Mouse (Mus musculus): ENCODE results near the gene Cd1d1. TPM values are rescaled to one million over a fixed set of nuclear protein-coding genes. Genes with fewer than 3 reads are reported as not detected.

Gene Cd1d1
- 33.4 and 40.1 TPM in 2 replicates for polyA plus RNA-seq (2014; fragmentation: Nextera tagmentation; extraction: Ambion mirVana)

DNA sequence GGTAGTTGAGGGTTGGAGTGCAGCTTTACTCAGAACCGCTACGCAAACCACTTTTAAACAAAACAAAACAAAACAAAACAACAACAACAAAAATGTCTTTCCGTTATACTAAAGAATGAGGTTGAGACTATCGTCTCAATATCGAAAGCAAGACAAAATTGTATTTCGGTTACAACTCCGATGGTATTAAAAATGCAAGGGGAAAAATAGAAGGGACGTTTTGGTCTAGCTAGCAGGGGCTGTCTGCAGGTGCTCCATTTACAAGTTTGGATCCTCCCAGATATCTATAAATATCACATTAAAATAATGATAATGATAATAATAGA lies at the start of gene Cd1d1:
Gene Cd1d1 (minus strand): TSS at position 27 of the 326 bp plus-strand sequence.
- Histone ChIP-seq H3K9me3 (replicated peaks; ENCODE audit: control insufficient read depth, low read length) (no peaks in the 10 kb centered on the region), H3K4me1 (ENCODE audit: control insufficient read depth, insufficient read depth, low read length) (no peaks in the 10 kb centered on the region; the same call in 1 of the 2 replicates), H3K27ac (ENCODE audit: low read depth, low read length) (peak within 1 kb of the TSS; percentile 90), H3K27me3 (ENCODE audit: control insufficient read depth, insufficient read depth, low read length) (no peaks in the 10 kb centered on the region), H3K9ac (ENCODE audit: low read depth, low read length) (peak within 1 kb of the TSS; percentile 81), H3K4me2 (peak within 1 kb of the TSS; percentile 75), H3K4me3 (ENCODE audit: low read depth, low read length) (peak within 1 kb of the TSS; percentile 58), H3K36me3 (ENCODE audit: control insufficient read depth, insufficient read depth, low read length) (no peaks in the 10 kb centered on the region)
- no peak for ATAC-seq (replicated peaks; ENCODE audit: insufficient number of reproducible peaks, low FRiP score, low TSS enrichment)
- 40% methylated on average over 8 of the region's 8 CpGs for WGBS (ENCODE audit: insufficient replicate concordance)

DNA sequence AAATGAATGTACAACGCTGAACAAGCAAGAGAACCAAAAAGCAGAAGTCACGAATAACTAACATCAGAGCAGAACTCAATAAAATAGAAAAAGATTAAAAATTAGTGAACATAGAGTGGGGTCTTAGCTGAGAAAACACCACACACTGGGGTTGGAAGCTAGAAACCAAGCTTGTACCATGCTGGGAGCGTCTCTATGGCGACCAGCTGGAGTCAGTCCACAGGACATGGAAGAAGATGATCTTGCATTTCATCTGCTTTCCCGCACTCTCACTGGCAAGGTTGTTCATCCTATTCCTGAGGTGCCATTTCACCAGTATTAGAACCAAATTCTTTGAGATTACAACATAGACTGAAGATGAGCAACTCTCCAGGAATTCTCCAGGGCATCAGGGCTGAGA lies 48.6 kb upstream of the Cd1d1 start:
- H3K36me3 ChIP-seq (ENCODE audit: control insufficient read depth, insufficient read depth, low read length): no peaks in the 10 kb centered on the region
- H3K4me2 ChIP-seq: no peak overlapping the region
- H3K9me3 ChIP-seq (replicated peaks; ENCODE audit: control insufficient read depth, low read length): no peaks in the 10 kb centered on the region
- 0 out of 2 replicates have a peak, but pooled peaks cover 3% of the 10 kb centered on the region for H3K4me1 ChIP-seq (ENCODE audit: control insufficient read depth, insufficient read depth, low read length)
- H3K27me3 ChIP-seq (ENCODE audit: control insufficient read depth, insufficient read depth, low read length): no peaks in the 10 kb centered on the region
- H3K4me3 ChIP-seq (ENCODE audit: low read depth, low read length): no peak overlapping the region
- H3K27ac ChIP-seq (ENCODE audit: low read depth, low read length): no peak overlapping the region
- H3K9ac ChIP-seq (ENCODE audit: low read depth, low read length): no peak overlapping the region
- WGBS (ENCODE audit: insufficient replicate concordance): 81% methylated on average over 5 of the region's 5 CpGs
- ATAC-seq (replicated peaks; ENCODE audit: insufficient number of reproducible peaks, low FRiP score, low TSS enrichment): no peak

DNA sequence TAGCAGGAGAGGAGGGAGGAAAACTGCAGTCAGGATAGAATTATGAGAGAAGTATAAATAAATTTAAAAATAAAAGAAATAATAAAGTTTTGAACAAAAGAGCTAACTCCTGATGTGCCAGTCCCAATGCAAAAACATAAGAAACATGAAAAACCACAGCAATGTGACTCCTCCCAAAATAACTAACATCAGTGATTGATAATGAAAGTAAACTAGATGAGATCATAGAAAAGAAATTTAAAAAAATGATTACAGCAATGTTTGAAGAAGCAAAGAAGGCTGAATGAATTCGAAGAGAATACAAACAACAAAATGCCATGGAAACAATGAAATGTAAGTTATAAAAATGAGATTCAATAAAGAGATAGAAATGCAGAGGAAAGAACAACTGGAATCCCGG lies 42.5 kb upstream of the Cd1d1 start:
- no peak for ATAC-seq (replicated peaks; ENCODE audit: insufficient number of reproducible peaks, low FRiP score, low TSS enrichment)
- Histone ChIP-seq H3K9ac (ENCODE audit: low read depth, low read length) (no peak overlapping the region), H3K27ac (ENCODE audit: low read depth, low read length) (no peak overlapping the region), H3K4me1 (ENCODE audit: control insufficient read depth, insufficient read depth, low read length) (peaks cover 3% of the 10 kb centered on the region; the same call in 1 of the 2 replicates), H3K27me3 (ENCODE audit: control insufficient read depth, insufficient read depth, low read length) (no peaks in the 10 kb centered on the region), H3K4me2 (no peak overlapping the region), H3K9me3 (replicated peaks; ENCODE audit: control insufficient read depth, low read length) (no peaks in the 10 kb centered on the region), H3K4me3 (ENCODE audit: low read depth, low read length) (no peak overlapping the region), H3K36me3 (ENCODE audit: control insufficient read depth, insufficient read depth, low read length) (no peaks in the 10 kb centered on the region)
- WGBS (ENCODE audit: insufficient replicate concordance): 78% methylated on average over 2 of the region's 2 CpGs

- Histone ChIP-seq H3K4me2 (no peak overlapping the region), H3K27ac (ENCODE audit: low read depth, low read length) (no peak overlapping the region), H3K9me3 (replicated peaks; ENCODE audit: control insufficient read depth, low read length) (no peaks in the 10 kb centered on the region), H3K4me1 (ENCODE audit: control insufficient read depth, insufficient read depth, low read length) (no peaks in the 10 kb centered on the region; the same call in 1 of the 2 replicates), H3K9ac (ENCODE audit: low read depth, low read length) (no peak overlapping the region), H3K4me3 (ENCODE audit: low read depth, low read length) (no peak overlapping the region), H3K36me3 (ENCODE audit: control insufficient read depth, insufficient read depth, low read length) (no peaks in the 10 kb centered on the region), H3K27me3 (ENCODE audit: control insufficient read depth, insufficient read depth, low read length) (no peaks in the 10 kb centered on the region)
- 72% methylated on average over 6 of the region's 6 CpGs for WGBS (ENCODE audit: insufficient replicate concordance)
- ATAC-seq (replicated peaks; ENCODE audit: insufficient number of reproducible peaks, low FRiP score, low TSS enrichment): no peak
These were observed 39.3 kb upstream of the Cd1d1 start for GRCm38 (mm10) chr3:87038500-87038899.

- no peaks in the 10 kb centered on the region for H3K27me3 ChIP-seq (ENCODE audit: control insufficient read depth, insufficient read depth, low read length)
- no peak overlapping the region for H3K4me3 ChIP-seq (ENCODE audit: low read depth, low read length)
- no peak overlapping the region for H3K27ac ChIP-seq (ENCODE audit: low read depth, low read length)
- H3K9me3 ChIP-seq (replicated peaks; ENCODE audit: control insufficient read depth, low read length): no peaks in the 10 kb centered on the region
- no peak for ATAC-seq (replicated peaks; ENCODE audit: insufficient number of reproducible peaks, low FRiP score, low TSS enrichment)
- H3K4me2 ChIP-seq: no peak overlapping the region
- H3K36me3 ChIP-seq (ENCODE audit: control insufficient read depth, insufficient read depth, low read length): no peaks in the 10 kb centered on the region
- H3K4me1 ChIP-seq (ENCODE audit: control insufficient read depth, insufficient read depth, low read length): no peaks in the 10 kb centered on the region; the same call in 1 of the 2 replicates
- WGBS (ENCODE audit: insufficient replicate concordance): 76% methylated on average over 4 of the region's 4 CpGs
- H3K9ac ChIP-seq (ENCODE audit: low read depth, low read length): no peak overlapping the region
These were observed 34.8 kb upstream of the Cd1d1 start for GRCm38 (mm10) chr3:87034061-87034460.

GRCm38 (mm10) chr3:87033357-87033756 lies 34.1 kb upstream of the Cd1d1 start:
- H3K4me3 ChIP-seq (ENCODE audit: low read depth, low read length): no peak overlapping the region
- no peaks in the 10 kb centered on the region; the same call in 1 of the 2 replicates for H3K4me1 ChIP-seq (ENCODE audit: control insufficient read depth, insufficient read depth, low read length)
- H3K9me3 ChIP-seq (replicated peaks; ENCODE audit: control insufficient read depth, low read length): no peaks in the 10 kb centered on the region
- H3K4me2 ChIP-seq: no peak overlapping the region
- no peaks in the 10 kb centered on the region for H3K27me3 ChIP-seq (ENCODE audit: control insufficient read depth, insufficient read depth, low read length)
- H3K27ac ChIP-seq (ENCODE audit: low read depth, low read length): no peak overlapping the region
- 19% methylated on average over 8 of the region's 8 CpGs for WGBS (ENCODE audit: insufficient replicate concordance)
- H3K36me3 ChIP-seq (ENCODE audit: control insufficient read depth, insufficient read depth, low read length): no peaks in the 10 kb centered on the region
- no peak overlapping the region for H3K9ac ChIP-seq (ENCODE audit: low read depth, low read length)
- ATAC-seq (replicated peaks; ENCODE audit: insufficient number of reproducible peaks, low FRiP score, low TSS enrichment): no peak

DNA sequence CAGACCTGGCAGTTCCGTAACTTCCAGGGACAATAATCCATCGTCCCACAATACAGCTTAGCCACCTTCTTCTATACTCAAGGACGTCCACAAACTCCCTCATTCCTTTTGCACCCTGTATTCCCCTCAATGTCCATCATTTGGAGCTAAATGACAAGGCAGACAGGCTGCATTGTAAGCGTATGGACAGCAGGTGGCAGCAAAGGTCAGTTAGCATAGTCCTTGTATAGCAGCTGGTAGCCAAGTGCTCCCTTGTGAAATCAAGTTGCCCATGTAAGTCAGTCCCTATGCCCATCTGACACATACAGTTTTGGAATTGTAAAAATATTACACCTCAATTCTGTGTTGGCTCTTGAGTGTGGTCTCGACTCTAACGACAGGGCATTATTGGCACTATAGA lies 31.6 kb upstream of the Cd1d1 start:
- H3K4me1 ChIP-seq (ENCODE audit: control insufficient read depth, insufficient read depth, low read length): no peaks in the 10 kb centered on the region
- no peak for ATAC-seq (replicated peaks; ENCODE audit: insufficient number of reproducible peaks, low FRiP score, low TSS enrichment)
- no peak overlapping the region for H3K27ac ChIP-seq (ENCODE audit: low read depth, low read length)
- H3K4me2 ChIP-seq: no peak overlapping the region
- H3K4me3 ChIP-seq (ENCODE audit: low read depth, low read length): no peak overlapping the region
- H3K9ac ChIP-seq (ENCODE audit: low read depth, low read length): no peak overlapping the region
- H3K27me3 ChIP-seq (ENCODE audit: control insufficient read depth, insufficient read depth, low read length): no peaks in the 10 kb centered on the region
- H3K9me3 ChIP-seq (replicated peaks; ENCODE audit: control insufficient read depth, low read length): no peaks in the 10 kb centered on the region
- no peaks in the 10 kb centered on the region for H3K36me3 ChIP-seq (ENCODE audit: control insufficient read depth, insufficient read depth, low read length)
- 16% methylated on average over 6 of the region's 6 CpGs for WGBS (ENCODE audit: insufficient replicate concordance)

- Histone ChIP-seq H3K4me1 (ENCODE audit: control insufficient read depth, insufficient read depth, low read length) (no peaks in the 10 kb centered on the region), H3K36me3 (ENCODE audit: control insufficient read depth, insufficient read depth, low read length) (no peaks in the 10 kb centered on the region), H3K9ac (ENCODE audit: low read depth, low read length) (no peak overlapping the region), H3K4me2 (no peak overlapping the region), H3K27me3 (ENCODE audit: control insufficient read depth, insufficient read depth, low read length) (no peaks in the 10 kb centered on the region), H3K27ac (ENCODE audit: low read depth, low read length) (no peak overlapping the region), H3K4me3 (ENCODE audit: low read depth, low read length) (no peak overlapping the region), H3K9me3 (replicated peaks; ENCODE audit: control insufficient read depth, low read length) (no peaks in the 10 kb centered on the region)
- ATAC-seq (replicated peaks; ENCODE audit: insufficient number of reproducible peaks, low FRiP score, low TSS enrichment): no peak
- 59% methylated on average over 2 of the region's 2 CpGs for WGBS (ENCODE audit: insufficient replicate concordance)
These were observed 18.5 kb upstream of the Cd1d1 start for GRCm38 (mm10) chr3:87017707-87018106.

DNA sequence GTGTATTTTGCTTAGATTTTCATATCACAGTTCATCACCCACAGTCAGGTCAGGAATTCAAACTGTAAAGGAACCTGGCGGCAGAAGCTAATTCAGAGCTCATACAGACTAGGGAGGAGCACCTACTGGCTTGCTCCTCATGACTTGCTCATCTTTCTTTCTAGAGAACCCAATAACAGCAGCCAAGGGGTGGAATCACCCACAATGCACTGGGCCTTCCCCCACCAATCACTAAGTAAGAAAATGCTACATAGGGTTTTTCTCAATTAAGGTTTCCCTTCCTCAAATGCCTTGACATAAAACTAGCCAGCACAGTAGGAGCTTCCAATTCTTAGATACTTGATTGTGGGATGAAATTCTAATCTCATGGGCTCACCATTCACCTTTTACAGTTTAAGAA lies 17.8 kb upstream of the Cd1d1 start:
- Histone ChIP-seq H3K9ac (ENCODE audit: low read depth, low read length) (no peak overlapping the region), H3K4me1 (ENCODE audit: control insufficient read depth, insufficient read depth, low read length) (no peaks in the 10 kb centered on the region), H3K27me3 (ENCODE audit: control insufficient read depth, insufficient read depth, low read length) (no peaks in the 10 kb centered on the region), H3K9me3 (replicated peaks; ENCODE audit: control insufficient read depth, low read length) (no peaks in the 10 kb centered on the region), H3K4me3 (ENCODE audit: low read depth, low read length) (no peak overlapping the region), H3K36me3 (ENCODE audit: control insufficient read depth, insufficient read depth, low read length) (no peaks in the 10 kb centered on the region), H3K27ac (ENCODE audit: low read depth, low read length) (no peak overlapping the region), H3K4me2 (no peak overlapping the region)
- 81% methylated on average over 1 of the region's 1 CpGs for WGBS (ENCODE audit: insufficient replicate concordance)
- ATAC-seq (replicated peaks; ENCODE audit: insufficient number of reproducible peaks, low FRiP score, low TSS enrichment): no peak
